Mouse (Mus musculus) right cerebral cortex, postnatal 4 days (tissue): ENCODE data around the gene Stoml1.

Experiments
- DNase-seq: peaks from one replicate; pipeline ENCODE4 v3.0.0-alpha.2; 2022

Gene Stoml1

DNA sequence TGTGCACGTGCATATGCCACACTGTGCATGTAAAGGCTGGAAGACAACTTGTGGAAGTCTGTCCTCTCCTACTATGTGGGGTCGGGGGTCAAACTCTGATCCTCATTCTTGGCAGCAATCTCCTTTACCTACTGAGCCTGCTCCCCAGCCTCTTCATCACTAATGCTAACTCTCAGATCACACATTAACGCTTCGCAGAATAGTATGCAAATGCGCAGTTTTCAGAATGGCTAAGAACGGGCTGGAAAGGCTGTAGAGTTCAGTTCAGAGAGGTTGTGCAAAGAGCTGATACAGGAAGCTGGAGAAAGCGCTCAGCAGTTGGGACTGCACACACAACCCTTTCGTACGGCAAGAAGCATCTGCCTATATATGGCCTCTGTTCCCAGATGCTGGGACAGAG, 19.9 kb downstream of the Stoml1 start:
- DNase-seq: no peak

DNA sequence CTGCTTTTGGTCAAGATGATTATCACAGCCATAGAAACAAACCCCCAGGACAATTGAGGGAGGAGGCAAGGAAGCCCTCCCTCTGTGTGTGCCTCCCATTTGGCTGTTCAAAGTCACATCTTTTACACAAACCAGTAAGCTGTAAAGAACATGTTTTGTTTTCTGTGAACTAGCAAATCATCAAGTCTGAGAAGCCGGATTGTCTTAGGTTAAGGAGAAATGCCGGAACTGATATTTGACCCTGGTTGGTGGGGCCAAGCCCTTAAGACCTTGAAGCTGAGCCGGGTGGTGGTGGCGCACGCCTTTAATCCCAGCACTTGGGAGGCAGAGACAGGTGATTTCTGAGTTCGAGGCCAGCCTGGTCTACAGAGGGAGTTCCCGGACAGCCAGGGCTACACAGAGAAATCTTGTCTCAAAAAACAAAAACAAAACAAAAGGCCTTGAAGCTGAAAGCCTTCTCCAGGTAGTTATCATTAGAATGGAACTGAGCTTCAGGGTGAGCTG, 21.2 kb downstream of the Stoml1 start:
- no peak for DNase-seq

DNA sequence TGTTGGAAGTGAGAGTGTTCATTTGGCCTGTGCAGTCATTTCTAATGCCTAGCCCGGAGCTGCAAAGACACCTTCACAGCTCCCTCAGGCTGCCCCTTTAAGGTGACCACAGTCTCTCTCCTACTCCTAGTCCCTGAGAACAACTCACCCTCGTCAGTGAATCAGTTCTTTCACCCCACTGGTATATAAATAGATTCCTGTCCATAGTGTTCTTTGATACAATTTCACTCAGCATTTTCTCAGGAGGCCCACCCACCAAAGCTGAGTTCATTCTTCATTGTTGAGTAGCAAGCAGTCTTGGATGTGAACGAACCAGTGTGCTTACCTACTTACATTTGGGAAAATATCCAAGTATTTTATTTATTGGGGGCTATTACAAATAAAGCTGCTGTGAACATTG, 21.7 kb downstream of the Stoml1 start:
- DNase-seq: no peak

DNA sequence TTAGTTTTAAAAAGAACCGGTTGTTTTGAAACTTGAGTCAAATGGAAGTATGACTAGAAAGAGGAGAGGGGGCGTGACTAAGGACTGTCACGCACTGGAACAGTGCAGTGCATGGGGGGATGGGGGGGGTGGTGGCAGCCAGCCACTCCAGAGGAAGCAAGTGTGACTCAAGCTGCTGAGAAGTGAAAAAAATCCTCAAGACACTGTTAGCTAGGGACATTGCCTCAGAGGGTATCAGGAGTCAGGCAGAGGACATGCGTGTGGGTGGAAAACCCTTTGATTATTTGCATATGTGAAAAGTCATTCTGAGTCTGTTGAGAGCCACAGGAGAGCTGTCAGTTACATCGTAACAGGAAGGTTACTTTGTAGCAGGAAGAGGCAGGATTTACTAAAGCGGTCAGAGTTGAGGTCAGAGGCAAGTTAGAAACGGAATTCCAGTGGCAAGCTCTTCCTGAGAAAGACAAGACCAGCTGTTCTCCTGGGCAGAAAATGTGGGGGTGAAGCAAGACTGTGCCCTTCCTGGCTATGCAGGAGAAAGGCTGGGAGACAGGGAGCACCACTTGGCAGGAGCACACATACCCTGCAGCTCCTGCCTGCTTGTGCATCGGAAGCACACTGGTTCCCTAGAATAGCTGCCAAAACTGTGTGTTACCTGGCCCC, 22.3 kb downstream of the Stoml1 start:
- no peak for DNase-seq

DNA sequence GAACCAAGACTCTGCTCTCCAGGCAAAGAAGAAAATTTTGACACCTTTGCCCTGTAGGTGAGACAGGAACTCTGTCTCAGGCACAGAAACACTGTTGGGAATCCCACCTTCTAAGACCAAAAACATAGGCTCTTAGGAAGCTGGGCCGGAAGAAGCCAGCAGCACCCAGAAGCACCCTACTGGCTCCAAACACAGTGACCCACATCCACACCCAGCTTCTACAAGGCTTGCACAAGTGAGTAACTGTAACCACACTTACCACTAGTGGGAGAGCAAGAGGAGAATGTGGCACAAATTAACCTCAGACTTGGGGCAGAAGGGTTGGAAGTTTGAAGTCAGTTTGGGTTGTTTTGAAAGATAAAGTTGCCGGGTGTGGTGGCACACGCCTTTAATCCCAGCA, 22.8 kb downstream of the Stoml1 start:
- no peak for DNase-seq

DNA sequence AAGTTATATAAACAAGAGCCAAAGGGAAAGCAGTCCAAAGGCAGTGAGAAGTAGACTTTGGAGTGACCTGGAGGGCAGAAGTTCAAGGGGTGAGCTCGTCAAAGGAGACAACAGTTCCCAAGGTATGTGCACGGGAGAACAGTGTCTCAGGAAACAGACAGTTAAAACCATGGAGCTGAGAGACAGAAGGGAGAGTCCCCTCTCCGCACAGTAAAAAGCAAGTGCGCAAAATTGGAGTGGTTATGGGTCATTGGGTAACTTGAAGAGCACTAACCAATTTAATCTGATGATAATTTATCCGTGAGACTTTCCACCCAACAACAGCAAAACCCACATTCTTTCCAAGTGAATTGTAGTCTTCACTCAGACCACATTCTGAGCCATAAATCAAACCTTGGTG, 23.4 kb downstream of the Stoml1 start:
- DNase-seq: no peak

DNA sequence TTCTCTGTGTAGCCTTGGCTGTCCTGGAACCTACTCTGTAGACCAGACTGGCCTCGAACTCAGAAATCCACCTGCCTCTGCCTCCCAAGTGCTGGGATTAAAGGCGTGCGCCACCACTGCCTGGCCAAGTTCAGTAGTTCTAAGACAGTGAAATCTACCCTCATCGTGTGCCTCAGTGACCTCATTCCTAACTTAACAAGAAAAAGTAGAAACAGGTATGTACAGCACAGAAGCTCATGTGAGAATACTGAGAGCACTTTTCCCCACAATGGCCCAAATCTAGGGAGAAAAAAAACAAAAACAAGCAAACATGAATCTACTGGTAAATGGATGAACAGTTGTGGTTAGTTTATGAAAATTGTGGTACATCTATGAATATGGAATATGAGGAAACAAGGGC, 25.3 kb downstream of the Stoml1 start:
- no peak for DNase-seq

DNA sequence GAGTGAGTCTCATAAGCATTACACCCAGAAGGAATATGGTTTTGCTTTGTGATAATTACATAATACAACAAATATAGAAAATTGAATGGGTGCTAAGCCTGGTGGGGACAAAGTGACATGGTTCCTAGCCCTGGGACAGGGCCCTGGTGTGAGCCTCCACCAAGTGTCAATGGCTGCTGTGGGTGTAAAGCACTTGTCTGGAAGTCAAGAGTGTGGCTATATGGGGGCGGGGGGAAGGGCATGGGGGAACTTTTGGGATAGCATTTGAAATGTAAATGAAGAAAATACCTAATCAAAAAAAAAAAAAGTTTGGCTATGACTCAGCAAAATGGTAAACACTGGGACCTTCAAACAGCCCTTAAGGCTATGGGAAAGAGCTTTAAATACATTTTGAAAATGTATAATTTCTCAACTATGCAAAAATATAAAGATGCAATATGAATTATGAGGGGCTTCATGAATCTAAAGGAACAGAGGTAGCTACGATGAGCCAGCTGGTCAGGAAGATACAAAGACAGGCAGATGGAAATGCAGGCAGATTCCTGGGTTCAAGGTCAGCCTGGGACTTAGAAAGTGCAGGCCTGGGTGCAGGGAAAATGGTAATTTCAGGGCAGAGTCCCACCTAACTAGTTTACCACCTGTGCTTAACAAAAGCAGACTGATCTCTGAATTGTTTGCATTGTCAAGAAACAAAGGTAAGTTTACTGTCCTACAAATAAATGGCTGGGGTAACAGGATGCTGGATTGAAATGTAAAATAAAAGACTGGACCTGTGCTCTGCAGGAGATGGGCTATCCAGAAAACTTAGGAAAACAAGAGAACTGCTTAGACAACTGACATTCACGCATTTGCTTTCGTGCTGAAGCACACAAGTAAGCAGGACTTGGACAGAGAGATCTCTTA, 26.1 kb downstream of the Stoml1 start:
- DNase-seq: no peak

DNA sequence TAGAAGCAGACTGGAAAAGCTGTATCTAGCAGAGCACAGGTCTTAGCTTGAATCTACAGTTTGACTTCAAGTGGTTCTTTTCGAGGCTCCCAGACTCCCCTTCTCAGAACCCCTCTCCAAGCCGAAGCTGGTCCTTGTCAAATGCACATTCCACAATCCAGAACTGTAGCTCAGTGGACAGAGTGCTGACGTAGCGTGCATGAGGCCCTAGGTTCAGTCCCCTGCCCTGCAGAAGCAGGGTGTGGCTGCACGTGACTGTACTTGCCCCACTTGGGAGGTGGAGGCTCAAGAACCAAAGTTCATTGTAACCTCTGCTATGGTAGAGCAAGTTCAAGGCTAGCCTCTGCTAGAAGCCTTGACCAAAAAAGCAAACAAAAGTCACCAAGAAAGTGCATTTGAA, 26.8 kb downstream of the Stoml1 start:
- DNase-seq: no peak

DNA sequence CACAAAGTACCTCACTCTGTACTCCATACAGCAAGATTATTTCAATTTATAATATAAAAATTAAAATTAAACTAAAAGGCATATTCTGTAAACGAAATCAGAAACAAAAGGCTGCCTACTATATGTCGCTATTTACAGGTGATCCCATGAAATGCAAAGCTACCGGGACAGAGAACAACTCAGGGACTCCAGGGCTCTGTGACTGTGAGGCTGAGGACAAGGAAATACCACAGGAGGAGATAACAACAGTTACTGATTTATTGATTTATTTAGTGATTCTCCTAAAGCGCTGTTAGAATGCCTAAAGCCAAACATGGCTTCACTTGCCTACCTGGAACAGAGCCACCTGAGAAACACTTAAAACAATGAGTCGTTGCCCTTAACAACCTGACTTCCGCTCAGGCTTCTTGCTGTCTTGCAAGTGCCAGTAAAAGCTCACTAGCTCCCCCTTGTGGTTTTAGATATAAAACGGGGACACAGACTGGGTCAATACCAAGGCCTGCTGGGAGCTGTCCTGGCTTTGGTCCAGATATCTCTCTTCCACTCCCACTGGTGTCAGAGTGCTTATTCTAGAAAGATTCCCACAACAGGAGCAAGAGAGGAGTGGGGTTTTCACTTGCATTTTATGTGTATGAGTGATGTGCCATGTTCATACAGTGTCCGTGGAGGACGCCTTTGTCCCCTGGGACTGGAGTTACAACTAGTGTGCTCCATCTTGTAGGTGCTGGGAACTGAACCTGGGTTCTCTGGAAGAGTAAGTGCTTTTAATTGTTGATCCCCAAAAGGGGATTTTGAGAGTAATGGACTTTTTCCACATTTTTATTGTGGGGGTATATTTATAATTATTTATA, 27.5 kb downstream of the Stoml1 start:
- peak; percentile 19 for DNase-seq

DNA sequence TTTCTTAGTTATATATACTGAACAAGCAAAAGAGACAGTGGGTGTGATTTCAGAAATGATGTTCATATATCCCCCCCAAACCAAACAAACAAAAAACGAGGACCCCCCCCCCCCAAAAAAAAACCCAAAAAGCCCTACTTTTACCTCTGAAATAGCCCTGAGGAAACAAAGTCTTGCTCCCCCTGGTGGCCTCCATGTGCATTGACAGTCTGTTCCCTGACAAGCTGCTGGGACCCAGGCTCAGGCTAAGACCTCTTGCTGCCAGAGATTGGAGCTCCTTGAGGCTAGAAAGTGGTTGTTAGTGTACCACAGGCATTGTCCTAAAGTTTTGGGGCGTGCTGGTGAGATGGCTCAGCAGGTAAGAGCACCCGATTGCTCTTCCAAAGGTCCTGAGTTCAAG, 28.6 kb downstream of the Stoml1 start:
- DNase-seq: peak; percentile 39

DNA sequence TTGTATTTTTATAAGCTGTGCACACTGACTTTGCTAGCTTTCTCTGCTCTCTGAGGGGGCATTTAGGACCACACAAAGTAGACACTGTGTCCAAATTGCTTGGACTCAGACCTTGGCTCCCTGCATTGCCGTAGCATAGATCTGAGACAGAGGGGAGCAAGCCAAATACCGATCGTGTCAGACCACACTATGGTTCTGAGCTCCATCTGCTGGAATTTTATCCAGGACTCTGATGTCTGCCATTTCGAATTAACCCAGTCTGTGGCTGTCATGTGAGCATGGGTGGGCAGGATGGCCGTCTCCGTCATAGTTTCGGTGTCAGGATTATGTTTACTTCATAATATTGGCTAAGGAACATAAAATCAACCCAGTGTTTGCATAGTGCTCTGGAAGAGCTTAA, 30.5 kb downstream of the Stoml1 start:
- DNase-seq: no peak

DNA sequence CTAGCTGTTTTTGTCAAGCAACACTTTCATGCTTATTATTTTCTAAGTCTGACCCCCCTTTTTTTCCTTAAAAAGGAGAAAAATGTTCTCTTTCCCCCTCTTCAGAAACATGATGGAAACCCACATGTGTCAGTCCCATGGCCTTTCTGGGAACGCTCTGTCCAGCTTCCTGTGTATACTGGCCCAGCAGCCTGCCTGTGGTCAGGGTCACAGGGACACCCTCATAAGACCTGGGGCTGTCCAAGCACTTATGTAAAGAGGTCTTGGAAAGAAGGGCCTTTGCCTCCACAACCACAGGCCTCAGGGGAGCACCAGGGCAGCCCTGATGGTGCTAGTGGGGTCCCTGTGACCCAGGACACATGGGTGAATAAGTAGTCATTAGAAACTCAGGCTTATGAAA, 36.1 kb downstream of the Stoml1 start:
- DNase-seq: no peak

DNA sequence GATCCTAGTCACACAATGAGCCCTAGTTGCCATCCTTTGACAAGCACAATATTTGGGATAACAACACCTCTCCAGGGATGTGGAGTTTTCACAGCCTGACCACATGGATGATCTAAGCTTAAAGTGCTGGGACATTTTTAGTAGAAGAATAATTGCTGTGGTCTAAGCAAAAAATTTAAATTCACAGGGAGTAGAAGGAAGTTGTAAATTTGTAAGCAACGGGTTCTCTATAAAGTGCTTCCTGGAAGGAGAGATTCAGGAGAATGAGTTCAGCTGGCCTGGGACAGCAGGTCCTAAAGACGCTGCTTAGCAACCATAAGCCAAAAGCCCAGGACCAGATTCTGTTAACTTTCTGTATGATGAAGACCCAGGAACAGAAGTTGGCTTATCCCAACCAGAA, 36.9 kb downstream of the Stoml1 start:
- DNase-seq: no peak

DNA sequence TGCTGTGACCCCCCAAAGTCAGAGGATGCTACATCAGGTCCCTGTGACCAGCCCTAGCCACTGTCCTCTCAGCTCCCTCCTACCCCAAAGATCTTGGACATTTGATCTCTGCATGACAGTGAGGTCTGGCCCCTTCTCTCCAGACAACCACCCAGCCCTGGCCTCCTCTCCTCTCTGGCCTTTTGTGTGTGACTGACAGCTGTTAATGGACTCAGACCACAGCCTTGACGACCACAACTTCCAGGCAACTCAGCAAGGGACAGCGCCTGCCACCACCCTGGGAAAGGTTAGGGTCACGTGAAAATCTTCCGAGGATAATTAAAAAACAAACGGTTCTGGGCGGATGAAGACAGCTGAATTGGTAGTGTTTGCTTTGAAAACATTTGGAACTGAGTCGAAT, 41.6 kb downstream of the Stoml1 start:
- DNase-seq: no peak

DNA sequence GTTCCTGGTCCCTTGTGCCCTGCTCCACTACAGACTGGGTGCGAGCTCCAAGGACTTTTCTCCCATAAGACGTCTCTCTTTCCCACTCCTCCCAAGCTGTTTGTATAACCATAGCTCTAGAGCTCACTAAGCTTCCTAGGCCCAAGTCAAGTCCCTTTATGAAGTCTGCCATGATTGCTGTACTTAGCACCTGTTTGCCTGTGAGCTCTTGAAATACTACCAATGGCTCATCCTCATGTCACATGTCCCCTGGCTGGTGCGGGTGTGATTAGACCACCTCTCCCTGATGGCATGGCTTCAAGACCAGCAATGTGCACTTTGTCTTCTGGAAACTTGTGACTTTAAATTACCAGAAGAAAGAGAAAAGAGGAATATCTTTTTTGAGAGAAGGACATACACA, 42.4 kb downstream of the Stoml1 start:
- no peak for DNase-seq

DNA sequence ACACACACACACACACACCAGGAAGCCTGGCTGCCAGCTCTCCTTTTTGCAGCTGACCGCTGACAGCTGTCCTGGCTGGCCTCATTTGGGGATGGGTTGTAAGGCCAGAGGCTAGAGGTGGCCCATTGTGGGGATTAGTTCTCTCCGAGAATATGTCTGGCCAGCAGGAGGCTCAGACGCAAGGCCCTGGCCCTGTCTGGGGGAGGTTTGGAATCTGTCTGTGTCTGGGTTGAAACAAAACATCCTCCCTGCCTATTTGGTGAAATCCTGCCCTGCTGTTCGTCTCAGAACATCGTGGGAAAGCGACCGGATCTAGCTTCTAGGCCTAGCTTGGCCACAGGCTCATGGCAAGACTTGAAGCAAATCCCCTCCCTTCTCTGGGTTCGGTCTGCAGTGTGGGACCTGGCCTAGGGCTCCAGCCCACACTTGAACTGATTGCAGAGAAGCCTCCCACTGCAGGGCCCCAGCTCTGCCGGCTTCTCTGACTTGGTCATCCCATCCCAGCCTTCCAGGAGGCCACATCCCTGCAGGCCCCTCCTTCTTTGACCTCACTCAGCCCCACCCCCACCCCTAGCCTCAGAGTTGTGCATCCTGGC, 42.9 kb downstream of the Stoml1 start:
- no peak for DNase-seq

DNA sequence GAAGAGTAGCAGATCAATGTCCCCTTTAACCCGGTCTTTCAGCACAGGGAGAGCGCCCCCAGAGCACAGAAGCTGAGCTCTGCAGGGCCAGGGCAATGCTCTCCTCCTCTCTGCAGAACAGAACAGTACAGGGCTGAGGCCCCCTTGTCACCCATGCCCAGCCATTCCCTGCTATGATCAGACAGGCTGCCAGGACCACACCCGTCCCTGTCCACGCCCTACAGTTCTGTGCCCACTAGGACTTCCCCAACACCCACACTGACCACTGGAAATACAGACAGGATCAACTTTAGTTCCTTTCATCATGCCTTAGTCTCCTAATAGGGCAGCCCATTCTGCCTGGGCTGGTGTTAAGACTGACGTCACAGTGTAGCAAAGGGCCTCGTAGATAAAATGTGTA, 44.1 kb downstream of the Stoml1 start:
- DNase-seq: no peak

DNA sequence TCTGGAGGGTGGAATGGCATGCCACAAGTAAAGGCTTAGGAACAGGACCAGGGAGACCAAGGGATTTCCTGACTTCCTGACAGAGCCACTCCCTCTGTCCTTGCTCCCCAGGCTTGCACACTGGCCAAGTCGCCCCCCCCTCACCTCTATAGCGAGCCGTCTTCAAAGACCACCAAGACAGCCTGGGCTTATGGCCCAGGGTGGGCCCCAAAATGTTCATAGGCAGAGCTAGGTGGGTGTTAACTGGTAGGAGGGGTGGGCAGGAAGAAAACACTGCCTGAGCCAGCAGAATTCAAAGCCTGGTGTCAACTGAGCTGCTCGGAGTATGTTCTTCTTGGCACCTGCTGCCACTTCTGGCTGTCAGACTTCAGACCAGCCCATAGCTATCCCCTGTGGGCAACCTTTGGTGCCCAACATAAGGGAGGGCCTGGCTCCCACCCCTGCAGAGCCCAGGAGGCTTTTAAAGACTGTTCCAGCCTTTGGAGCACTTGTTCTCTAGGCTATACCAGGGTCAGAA, 45.1 kb downstream of the Stoml1 start:
- no peak for DNase-seq

DNA sequence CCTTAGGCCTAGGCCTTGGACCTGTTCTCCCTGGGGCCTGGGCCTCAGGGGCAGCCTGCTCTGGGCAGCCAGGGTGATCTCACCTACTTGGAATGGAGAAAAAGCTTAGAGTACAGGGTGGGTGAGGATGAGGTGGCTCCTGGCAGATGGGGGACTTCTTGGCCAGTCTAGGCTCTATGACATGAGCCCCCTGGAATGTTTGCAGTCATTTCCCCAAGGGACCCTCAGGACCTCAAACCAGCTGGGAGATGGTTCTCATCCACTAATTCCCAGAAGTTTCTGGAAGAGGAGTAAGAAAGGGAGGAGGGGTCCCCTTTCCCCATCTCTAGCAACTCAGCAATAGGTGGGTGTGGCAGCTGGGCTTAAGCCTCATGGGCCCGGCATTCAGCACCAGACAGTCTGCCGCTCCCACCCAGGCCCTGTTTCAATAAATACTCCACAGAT, 46.4 kb downstream of the Stoml1 start:
- DNase-seq: no peak

DNA sequence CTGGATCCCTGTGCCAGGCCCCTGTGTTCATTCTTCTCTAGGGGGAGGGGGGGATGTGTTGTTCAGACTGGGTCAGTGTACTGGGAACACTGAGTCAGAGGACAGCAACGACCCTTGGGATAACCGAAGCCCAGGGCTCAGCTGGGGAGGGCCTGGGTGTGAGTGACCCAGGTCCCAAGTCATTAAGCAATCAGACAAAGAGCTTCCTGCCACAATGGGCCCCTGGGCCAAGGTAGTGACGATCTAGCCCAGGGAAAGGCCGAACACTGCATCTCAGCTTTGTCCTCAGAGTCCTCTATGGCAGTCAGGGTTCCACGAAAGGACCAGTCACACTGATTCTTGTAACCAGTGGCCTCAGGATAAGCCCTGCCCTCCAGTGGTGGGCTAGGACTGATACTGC, 50.2 kb downstream of the Stoml1 start:
- no peak for DNase-seq

DNA sequence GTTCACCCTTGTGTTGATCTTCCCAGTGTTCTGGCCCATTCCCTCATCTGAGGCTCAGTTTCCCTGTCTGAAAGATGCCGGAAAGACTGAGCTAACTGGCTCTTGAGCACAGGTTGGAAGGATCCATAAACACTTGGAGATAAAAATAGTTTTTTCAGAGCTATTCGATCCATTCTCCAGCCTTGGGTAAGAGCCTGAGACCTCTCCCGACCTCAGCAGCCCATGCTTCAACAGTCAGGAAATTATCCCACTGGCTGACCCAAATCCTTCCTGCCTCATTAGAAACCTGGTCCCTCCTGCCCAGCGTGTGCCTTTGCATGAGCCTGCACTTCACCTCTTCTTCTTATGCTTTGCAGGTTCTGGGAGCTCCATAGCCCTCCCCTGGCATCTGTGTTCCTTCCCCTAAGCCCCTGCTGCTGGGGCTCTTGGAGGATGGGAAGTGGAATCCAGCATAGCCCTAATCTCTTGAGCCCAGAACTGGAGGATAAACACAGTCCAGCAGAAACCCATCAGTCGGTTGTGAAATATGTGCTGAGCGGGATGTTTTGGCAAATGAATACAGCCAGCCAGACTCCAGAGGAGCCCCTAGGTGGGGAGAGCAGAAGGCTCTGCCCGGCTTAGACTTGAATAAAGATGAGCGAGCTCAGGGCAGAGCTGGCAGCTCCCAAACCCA, 50.8 kb downstream of the Stoml1 start:
- DNase-seq: no peak
